Mouse (Mus musculus) stomach, embryonic 14.5 days (tissue): ENCODE data around the gene Gm29735. TPM values are rescaled to one million over a fixed set of nuclear protein-coding genes. Genes with fewer than 3 reads are reported as not detected.
"Not testable (repeated sequence)": the region's sequence is repeated elsewhere in the genome, so short reads cannot be mapped to it uniquely, and the experiment has no call there.

Source experiments
- ATAC-seq: fragments of 200-750 bp; cut with Nextera tagmentation; 2 replicates; pipeline ENCODE4 v1.8.0; 2017; ENCODE audit warnings: low read depth, moderate TSS enrichment; ENCODE audit not compliant: insufficient number of reproducible peaks, insufficient read depth, low FRiP score
- H3K27ac ChIP-seq: fragments of 300-500 bp; sonication (generic); 2 replicates; pipeline ENCODE4 v1.5.1; 2014; ENCODE audit warnings: mild to moderate bottlenecking, low read length, moderate library complexity, mixed read lengths
- H3K27me3 ChIP-seq: fragments of 300-500 bp; sonication (generic); 2 replicates; pipeline ENCODE4 v1.6.1; 2014; ENCODE audit warnings: low read length, control low read depth, mixed read lengths; ENCODE audit not compliant: control insufficient read depth, insufficient read depth
- H3K36me3 ChIP-seq: fragments of 300-500 bp; sonication (generic); 2 replicates; pipeline ENCODE4 v1.6.1; 2014; ENCODE audit warnings: mild to moderate bottlenecking, control low read depth, low read length, moderate library complexity, mixed read lengths; ENCODE audit not compliant: control insufficient read depth, insufficient read depth
- H3K4me1 ChIP-seq: fragments of 300-500 bp; sonication (generic); 2 replicates; pipeline ENCODE4 v1.6.1; 2014; ENCODE audit warnings: low read length, control low read depth, mixed read lengths; ENCODE audit not compliant: control insufficient read depth, insufficient read depth
- H3K4me2 ChIP-seq: fragments of 300-500 bp; sonication (generic); replicated peaks from 2 replicates; pipeline ENCODE4 v1.6.1; 2014; ENCODE audit warnings: low read depth, low read length, control low read depth
- H3K4me3 ChIP-seq: fragments of 300-500 bp; sonication (generic); 2 replicates; pipeline ENCODE4 v1.5.1; 2014; ENCODE audit warnings: low read depth, low read length, control low read depth
- H3K9ac ChIP-seq: fragments of 300-500 bp; sonication (generic); replicated peaks from 2 replicates; pipeline ENCODE4 v1.6.1; 2014; ENCODE audit warnings: low read depth, mild to moderate bottlenecking, control low read depth, low read length, moderate library complexity, mixed read lengths
- H3K9me3 ChIP-seq: fragments of 300-500 bp; sonication (generic); 2 replicates; pipeline ENCODE4 v1.6.1; 2016; ENCODE audit warnings: low read depth, low read length, control low read depth; ENCODE audit not compliant: control insufficient read depth
- WGBS: fragments of 180-500 bp; shearing (Covaris S2); extraction: QIAGEN DNeasy Blood & Tissue Kit; methylation state at CpG from one replicate; pipeline ENCODE4 v1.1.7; 2014; 5-methylcytosine and 5-hydroxymethylcytosine counted together
- polyA plus RNA-seq: library from polyadenylated mRNA; unstranded; fragments of >200 nt; fragmentation: Nextera tagmentation; extraction: Ambion mirVana; gene quantifications from 2 replicates; pipeline ENCODE4 v1.2.1, GENCODE M21; 2014

Gene Gm29735
- polyA plus RNA-seq, 1 experiment from 2014 or later, result not detected

DNA sequence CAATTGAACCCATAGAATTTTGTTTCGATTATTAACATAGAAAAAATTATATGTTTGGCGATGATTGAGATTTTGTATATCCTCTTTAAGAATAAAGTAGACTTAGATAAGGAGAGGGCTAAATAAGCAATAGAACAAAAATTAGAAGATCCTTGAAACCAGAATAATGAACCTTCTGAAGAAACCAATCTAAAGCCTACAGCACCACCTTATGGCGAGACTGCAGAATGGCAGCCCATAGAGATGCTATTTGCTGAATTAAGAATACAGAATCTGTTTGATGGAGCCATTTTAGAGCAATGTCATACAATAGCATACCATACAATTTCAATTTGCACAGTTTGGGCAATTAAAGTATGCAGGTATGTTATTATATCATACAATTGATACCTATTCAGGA, 12.9 kb upstream of the Gm29735 start:
- no peak overlapping the region for H3K4me2 ChIP-seq
- no peaks in the 10 kb centered on the region for H3K27me3 ChIP-seq
- H3K4me3 ChIP-seq, result no peak overlapping the region
- H3K4me1 ChIP-seq, result no peaks in the 10 kb centered on the region
- no peak overlapping the region for H3K9ac ChIP-seq
- ATAC-seq, result no peak
- 47% methylated on average over 3 of the region's 3 CpGs for WGBS
- no peak overlapping the region for H3K27ac ChIP-seq
- H3K36me3 ChIP-seq, result no peaks in the 10 kb centered on the region
- no peaks in the 10 kb centered on the region for H3K9me3 ChIP-seq

GRCm38 (mm10) chr7:142165639-142166038, 8.7 kb upstream of the Gm29735 start, which contains the start of gene Gm4553:
Gene Gm4553 (minus strand): TSS chr7:142165739.
- H3K4me3 ChIP-seq, ATAC-seq: not testable (repeated sequence)

GRCm38 (mm10) chr7:142159366-142159765, 2.5 kb upstream of the Gm29735 start:
- no peaks in the 10 kb centered on the region for H3K27me3 ChIP-seq
- 95% methylated on average over 3 of the region's 3 CpGs for WGBS
- ATAC-seq, result no peak
- H3K4me2 ChIP-seq, result no peak overlapping the region
- H3K4me1 ChIP-seq, result no peaks in the 10 kb centered on the region
- no peak overlapping the region for H3K4me3 ChIP-seq
- no peaks in the 10 kb centered on the region for H3K9me3 ChIP-seq
- no peaks in the 10 kb centered on the region for H3K36me3 ChIP-seq
- H3K27ac ChIP-seq, result no peak overlapping the region
- no peak overlapping the region for H3K9ac ChIP-seq

More at GRCm38 (mm10) chr7:142165639-142166038, 8.7 kb upstream of the Gm29735 start, which contains the start of gene Gm4553:
- H3K4me1 ChIP-seq, H3K36me3 ChIP-seq, H3K27me3 ChIP-seq, H3K4me2 ChIP-seq, H3K9me3 ChIP-seq, H3K27ac ChIP-seq, H3K9ac ChIP-seq: not testable (repeated sequence)

GRCm38 (mm10) chr7:142155308-142155707, 1.6 kb downstream of the Gm29735 start:
- ATAC-seq, result no peak
- Histone ChIP-seq H3K4me3 (no peak overlapping the region), H3K9ac (no peak overlapping the region), H3K27me3 (no peaks in the 10 kb centered on the region), H3K27ac (no peak overlapping the region), H3K9me3 (no peaks in the 10 kb centered on the region), H3K4me2 (no peak overlapping the region), H3K4me1 (no peaks in the 10 kb centered on the region), H3K36me3 (no peaks in the 10 kb centered on the region)
- 47% methylated on average over 1 of the region's 1 CpGs for WGBS

GRCm38 (mm10) chr7:142152191-142152590, 4.7 kb downstream of the Gm29735 start:
- no peaks in the 10 kb centered on the region for H3K9me3 ChIP-seq
- no peak overlapping the region for H3K4me3 ChIP-seq
- no peaks in the 10 kb centered on the region for H3K36me3 ChIP-seq
- H3K4me1 ChIP-seq, result no peaks in the 10 kb centered on the region
- WGBS, result 76% methylated on average over 4 of the region's 4 CpGs
- H3K27me3 ChIP-seq, result no peaks in the 10 kb centered on the region
- H3K4me2 ChIP-seq, result no peak overlapping the region
- ATAC-seq, result no peak
- H3K9ac ChIP-seq, result no peak overlapping the region
- no peak overlapping the region for H3K27ac ChIP-seq

GRCm38 (mm10) chr7:142148633-142149032, 8.3 kb downstream of the Gm29735 start:
- no peak overlapping the region for H3K4me2 ChIP-seq
- no peaks in the 10 kb centered on the region for H3K27me3 ChIP-seq
- no peaks in the 10 kb centered on the region for H3K4me1 ChIP-seq
- no peak overlapping the region for H3K4me3 ChIP-seq
- H3K9me3 ChIP-seq, result no peaks in the 10 kb centered on the region
- no peak overlapping the region for H3K27ac ChIP-seq
- H3K36me3 ChIP-seq, result no peaks in the 10 kb centered on the region
- H3K9ac ChIP-seq, result no peak overlapping the region
- no peak for ATAC-seq

GRCm38 (mm10) chr7:142146033-142146432, 10.9 kb downstream of the Gm29735 start:
- Histone ChIP-seq H3K4me2 (no peak overlapping the region), H3K9me3 (no peaks in the 10 kb centered on the region)
- WGBS, result 0% methylated on average over 1 of the region's 1 CpGs

GRCm38 (mm10) chr7:142145413-142145940, 11.4 kb downstream of the Gm29735 start:
- Histone ChIP-seq H3K4me3 (no peak overlapping the region), H3K36me3 (no peaks in the 10 kb centered on the region), H3K27me3 (no peaks in the 10 kb centered on the region), H3K4me2 (no peak overlapping the region), H3K4me1 (no peaks in the 10 kb centered on the region), H3K27ac (no peak overlapping the region), H3K9ac (no peak overlapping the region), H3K9me3 (no peaks in the 10 kb centered on the region)
- 38% methylated on average over 4 of the region's 4 CpGs for WGBS
- ATAC-seq, result no peak

More at GRCm38 (mm10) chr7:142146033-142146432, 10.9 kb downstream of the Gm29735 start:
- ATAC-seq, result no peak
- Histone ChIP-seq H3K9ac (no peak overlapping the region), H3K4me1 (no peaks in the 10 kb centered on the region), H3K4me3 (no peak overlapping the region), H3K27ac (no peak overlapping the region), H3K36me3 (no peaks in the 10 kb centered on the region), H3K27me3 (no peaks in the 10 kb centered on the region)

DNA sequence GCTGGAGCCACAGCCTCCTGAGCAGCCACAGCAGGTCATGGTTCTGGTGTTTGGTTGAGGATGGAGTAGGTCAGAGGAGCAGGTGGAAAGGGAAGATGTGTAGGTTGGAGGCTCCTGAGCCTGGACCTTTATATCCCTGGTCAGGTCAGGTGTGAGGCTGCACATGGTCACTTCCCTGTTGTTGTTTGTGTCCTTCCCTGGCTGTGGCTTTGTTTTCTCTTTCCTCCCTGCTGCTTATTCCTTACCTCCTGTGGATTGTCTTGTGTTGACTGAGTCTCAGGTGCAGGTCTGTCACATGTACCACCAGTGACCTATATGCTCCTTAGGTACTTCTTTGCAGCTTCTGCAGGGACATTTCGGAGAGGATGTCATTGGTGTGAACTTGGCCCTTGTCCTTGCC, 12.4 kb downstream of the Gm29735 start, which contains the start of gene Gm45337:
Gene Gm45337 (minus strand): TSS at position 101 of the 400 bp plus-strand sequence.
- Histone ChIP-seq H3K9ac (no peak within 1 kb of the TSS), H3K4me3 (no peak within 1 kb of the TSS), H3K27ac (no peak within 1 kb of the TSS), H3K4me1 (no peaks in the 10 kb centered on the region), H3K27me3 (no peaks in the 10 kb centered on the region), H3K9me3 (no peaks in the 10 kb centered on the region), H3K4me2 (no peak within 1 kb of the TSS), H3K36me3 (no peaks in the 10 kb centered on the region)
- no peak for ATAC-seq
- 71% methylated on average over 1 of the region's 1 CpGs for WGBS
